Mouse (Mus musculus) heart, embryonic 10.5 days (tissue): ENCODE measurements at regions not wholly inside any gene's neighbourhood (a gene's known extent, or its start where the extent isn't known, plus 50 kb on each side); places are given as distances from the start of the nearest gene placed in this dataset.

ENCODE experiments used
- DNase-seq: peaks from one replicate; pipeline ENCODE4 v3.0.0-alpha.2; 2017; ENCODE audit warnings: low spot score
- H3K27ac ChIP-seq: fragments of 300-500 bp; sonication (generic); 2 replicates; pipeline ENCODE4 v1.5.1; 2016; ENCODE audit warnings: mild to moderate bottlenecking
- H3K27me3 ChIP-seq: fragments of 300-500 bp; sonication (generic); 2 replicates; pipeline ENCODE4 v1.6.1; 2016; ENCODE audit warnings: mild to moderate bottlenecking; ENCODE audit not compliant: poor library complexity, insufficient read depth, severe bottlenecking
- H3K36me3 ChIP-seq: fragments of 300-500 bp; sonication (generic); 2 replicates; pipeline ENCODE4 v1.6.1; 2016; ENCODE audit warnings: mild to moderate bottlenecking, moderate library complexity
- H3K4me1 ChIP-seq: fragments of 300-500 bp; sonication (generic); 2 replicates; pipeline ENCODE4 v1.6.1; 2016; ENCODE audit warnings: mild to moderate bottlenecking
- H3K4me3 ChIP-seq: fragments of 300-500 bp; sonication (generic); 2 replicates; pipeline ENCODE4 v1.5.1; 2016; ENCODE audit warnings: mild to moderate bottlenecking, moderate library complexity
- H3K9me3 ChIP-seq: fragments of 300-500 bp; sonication (generic); 2 replicates; pipeline ENCODE4 v1.6.1; 2016; ENCODE audit warnings: mild to moderate bottlenecking, moderate library complexity
- WGBS: fragments of 180-500 bp; shearing (Covaris S2); methylation state at CpG from one replicate; pipeline ENCODE4 v1.1.7; 2016; 5-methylcytosine and 5-hydroxymethylcytosine counted together

DNA sequence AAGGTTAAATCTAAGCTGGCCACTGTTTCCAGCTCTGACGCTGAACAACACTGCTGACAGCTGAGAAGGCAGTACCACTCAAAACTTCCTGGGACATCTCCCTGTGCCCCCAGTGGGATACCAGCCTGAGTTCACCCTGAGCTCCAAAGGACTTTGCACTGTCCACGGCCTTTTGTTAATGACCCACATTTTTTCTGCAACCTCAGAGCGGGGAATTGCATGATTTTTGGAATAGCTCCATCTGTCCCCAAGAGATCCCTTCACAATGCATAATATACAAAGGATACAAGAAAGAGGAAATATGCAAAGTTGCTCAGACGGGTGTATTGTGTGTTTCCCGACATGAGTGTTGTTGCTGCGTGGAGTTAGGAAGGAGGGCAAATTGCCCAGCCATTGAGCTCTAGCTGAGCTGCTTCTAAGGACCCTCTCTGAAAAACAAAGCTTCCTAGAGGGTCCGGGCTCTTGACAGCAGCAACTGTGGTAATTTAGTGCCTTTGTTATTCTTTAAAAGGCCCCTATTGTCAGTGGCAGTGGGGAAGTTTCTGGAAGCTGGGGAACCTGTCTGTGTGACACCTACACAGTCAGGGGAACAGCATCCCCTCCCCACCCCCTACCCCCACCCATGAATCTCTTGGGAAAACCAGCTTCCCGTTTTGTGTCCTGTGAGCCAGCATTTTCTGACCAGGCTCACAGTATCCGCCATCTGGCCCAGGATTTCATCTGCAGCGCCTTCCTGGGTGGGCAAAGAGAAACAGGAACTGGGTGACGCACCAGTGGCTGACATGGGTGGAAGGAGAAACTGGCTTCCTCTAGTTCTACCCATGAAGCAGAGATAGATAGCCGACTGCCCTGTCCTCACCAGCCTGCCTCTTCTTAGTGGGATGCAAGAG lies 217.4 kb upstream of the Spdye4c start:
- Histone ChIP-seq H3K4me3 (no peak overlapping the region), H3K27ac (no peak overlapping the region), H3K4me1 (peaks cover 31% of the 10 kb centered on the region), H3K9me3 (no peaks in the 10 kb centered on the region), H3K36me3 (no peaks in the 10 kb centered on the region), H3K27me3 (no peaks in the 10 kb centered on the region)
- no peak for DNase-seq
- 62% methylated on average over 12 of the region's 12 CpGs for WGBS

DNA sequence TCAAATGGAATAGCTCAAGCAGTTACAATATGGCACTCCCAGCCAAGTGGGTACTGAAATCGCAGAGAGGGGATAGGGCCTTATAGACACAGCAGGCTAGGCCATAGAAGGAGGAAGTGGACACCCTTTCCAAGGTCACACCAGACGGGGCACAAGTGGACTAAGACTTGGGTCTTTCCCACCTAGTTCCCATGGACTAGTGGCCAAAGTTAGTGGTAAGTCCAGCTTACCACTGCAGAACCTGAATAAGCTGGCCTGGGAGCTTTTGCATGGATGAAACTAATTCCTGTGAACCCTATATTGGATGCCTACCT lies 216.8 kb upstream of the Spdye4c start:
- H3K4me1 ChIP-seq = peaks cover 31% of the 10 kb centered on the region
- no peak for DNase-seq
- H3K36me3 ChIP-seq = no peaks in the 10 kb centered on the region
- 83% methylated on average over 2 of the region's 2 CpGs for WGBS
- no peaks in the 10 kb centered on the region for H3K9me3 ChIP-seq
- no peak overlapping the region for H3K27ac ChIP-seq
- no peaks in the 10 kb centered on the region for H3K27me3 ChIP-seq
- H3K4me3 ChIP-seq = no peak overlapping the region

GRCm38 (mm10) chr2:128374926-128375325 lies 216.1 kb upstream of the Spdye4c start:
- Histone ChIP-seq H3K36me3 (no peaks in the 10 kb centered on the region), H3K27ac (no peak overlapping the region), H3K4me1 (peaks cover 37% of the 10 kb centered on the region), H3K9me3 (no peaks in the 10 kb centered on the region), H3K27me3 (no peaks in the 10 kb centered on the region), H3K4me3 (no peak overlapping the region)
- no peak for DNase-seq
- WGBS = 87% methylated on average over 5 of the region's 5 CpGs

- Histone ChIP-seq H3K4me1 (peaks cover 38% of the 10 kb centered on the region), H3K4me3 (no peak overlapping the region), H3K27ac (no peak overlapping the region), H3K9me3 (no peaks in the 10 kb centered on the region), H3K27me3 (no peaks in the 10 kb centered on the region), H3K36me3 (no peaks in the 10 kb centered on the region)
- DNase-seq = no peak
- WGBS = 78% methylated on average over 3 of the region's 3 CpGs
Measured at GRCm38 (mm10) chr2:128375827-128376226, 215.2 kb upstream of the Spdye4c start.

GRCm38 (mm10) chr2:128377176-128377575 lies 213.8 kb upstream of the Spdye4c start:
- Histone ChIP-seq H3K4me1 (peaks cover 40% of the 10 kb centered on the region), H3K36me3 (no peaks in the 10 kb centered on the region), H3K27ac (no peak overlapping the region), H3K9me3 (no peaks in the 10 kb centered on the region), H3K4me3 (no peak overlapping the region), H3K27me3 (no peaks in the 10 kb centered on the region)
- no peak for DNase-seq
- 76% methylated on average over 6 of the region's 6 CpGs for WGBS

- whole genome bisulfite sequencing = 78% methylated on average over 10 of the region's 10 CpGs
- Histone ChIP-seq H3K4me3 (no peak overlapping the region), H3K27ac (no peak overlapping the region), H3K27me3 (no peaks in the 10 kb centered on the region), H3K36me3 (no peaks in the 10 kb centered on the region), H3K4me1 (peaks cover 44% of the 10 kb centered on the region), H3K9me3 (no peaks in the 10 kb centered on the region)
- DNase-seq = no peak
Measured at GRCm38 (mm10) chr2:128377680-128378079, 213.3 kb upstream of the Spdye4c start.

- WGBS = 84% methylated on average over 7 of the region's 7 CpGs
- Histone ChIP-seq H3K9me3 (no peaks in the 10 kb centered on the region), H3K4me3 (no peak overlapping the region), H3K36me3 (no peaks in the 10 kb centered on the region), H3K27me3 (no peaks in the 10 kb centered on the region), H3K4me1 (peaks cover 38% of the 10 kb centered on the region), H3K27ac (no peak overlapping the region)
- DNase-seq = no peak
Measured at GRCm38 (mm10) chr2:128378456-128378855, 212.6 kb upstream of the Spdye4c start.

GRCm38 (mm10) chr2:128379151-128379550 lies 211.9 kb upstream of the Spdye4c start:
- H3K27me3 ChIP-seq = no peaks in the 10 kb centered on the region
- 0 out of 2 replicates have a peak overlapping the region, but pooled peaks have one; percentile 47 for H3K27ac ChIP-seq
- no peak overlapping the region for H3K4me3 ChIP-seq
- H3K36me3 ChIP-seq = no peaks in the 10 kb centered on the region
- H3K4me1 ChIP-seq = peaks cover 39% of the 10 kb centered on the region
- WGBS = 83% methylated on average over 8 of the region's 8 CpGs
- DNase-seq = no peak
- no peaks in the 10 kb centered on the region for H3K9me3 ChIP-seq

- H3K4me1 ChIP-seq = peaks cover 41% of the 10 kb centered on the region
- no peaks in the 10 kb centered on the region for H3K9me3 ChIP-seq
- H3K4me3 ChIP-seq = no peak overlapping the region
- H3K36me3 ChIP-seq = no peaks in the 10 kb centered on the region
- no peaks in the 10 kb centered on the region for H3K27me3 ChIP-seq
- 0 out of 2 replicates have a peak overlapping the region, but pooled peaks have one; percentile 47 for H3K27ac ChIP-seq
- 39% methylated on average over 8 of the region's 8 CpGs for WGBS
- DNase-seq = no peak
Measured at GRCm38 (mm10) chr2:128379554-128379953, 211.5 kb upstream of the Spdye4c start.

DNA sequence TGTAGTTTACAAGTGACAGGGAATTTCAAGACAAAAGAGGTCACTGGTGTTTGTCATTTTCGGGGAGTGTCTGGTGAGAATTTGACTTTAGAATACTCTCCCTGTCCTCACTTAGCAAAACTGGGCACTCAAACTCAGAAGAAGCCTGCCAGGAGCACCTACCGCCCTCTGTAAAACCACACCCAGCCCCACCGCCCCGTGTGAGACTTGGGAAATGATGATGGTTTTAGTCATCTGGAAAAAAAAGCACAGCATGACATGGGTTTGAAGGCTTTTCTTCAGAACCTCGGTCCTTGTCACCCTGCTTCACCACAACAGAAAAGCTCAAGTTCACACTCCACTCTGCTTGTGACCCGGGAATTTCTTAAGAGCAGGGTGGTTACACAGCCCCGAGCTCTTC lies 210.4 kb upstream of the Spdye4c start:
- Histone ChIP-seq H3K4me1 (peaks cover 41% of the 10 kb centered on the region), H3K4me3 (no peak overlapping the region), H3K36me3 (no peaks in the 10 kb centered on the region), H3K27me3 (no peaks in the 10 kb centered on the region), H3K27ac (peak overlapping the region; percentile 47; the same call in 1 of the 2 replicates), H3K9me3 (no peaks in the 10 kb centered on the region)
- 49% methylated on average over 7 of the region's 7 CpGs for WGBS
- no peak for DNase-seq

DNA sequence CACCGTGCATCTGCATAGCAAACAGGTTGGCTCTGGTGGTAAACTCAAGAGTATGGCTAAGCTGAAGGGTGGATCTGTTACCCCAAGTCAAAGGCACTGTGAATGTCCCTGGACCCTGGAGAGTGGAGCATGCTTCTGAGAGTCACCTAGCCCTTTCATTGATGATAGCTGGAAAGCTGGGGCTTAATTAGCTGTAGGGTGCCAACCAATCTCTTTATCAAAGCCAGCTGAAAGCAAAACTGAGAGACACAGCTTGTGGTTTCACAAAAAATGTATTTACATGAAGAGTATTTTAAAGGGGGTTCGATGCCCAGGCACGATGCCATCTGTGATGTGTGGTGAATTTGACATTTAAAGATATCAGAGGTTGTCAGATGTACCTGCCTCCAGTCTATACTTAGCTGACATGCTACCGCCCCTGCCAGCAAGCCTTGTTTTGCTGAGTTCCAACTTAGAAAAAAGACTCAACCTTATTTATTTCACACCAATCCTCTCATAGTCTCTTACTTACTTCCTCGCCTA lies 209.3 kb upstream of the Spdye4c start:
- WGBS = 71% methylated on average over 5 of the region's 5 CpGs
- no peaks in the 10 kb centered on the region for H3K36me3 ChIP-seq
- DNase-seq = no peak
- H3K4me3 ChIP-seq = no peak overlapping the region
- no peaks in the 10 kb centered on the region for H3K9me3 ChIP-seq
- H3K27me3 ChIP-seq = no peaks in the 10 kb centered on the region
- peaks cover 44% of the 10 kb centered on the region for H3K4me1 ChIP-seq
- H3K27ac ChIP-seq = 0 out of 2 replicates have a peak overlapping the region, but pooled peaks have one; percentile 18

- Histone ChIP-seq H3K27ac (no peak overlapping the region), H3K9me3 (no peaks in the 10 kb centered on the region), H3K4me1 (peaks cover 44% of the 10 kb centered on the region), H3K36me3 (no peaks in the 10 kb centered on the region), H3K27me3 (no peaks in the 10 kb centered on the region), H3K4me3 (no peak overlapping the region)
- DNase-seq = no peak
- 20% methylated on average over 4 of the region's 4 CpGs for WGBS
Measured at GRCm38 (mm10) chr2:128382473-128382872, 208.5 kb upstream of the Spdye4c start.

DNA sequence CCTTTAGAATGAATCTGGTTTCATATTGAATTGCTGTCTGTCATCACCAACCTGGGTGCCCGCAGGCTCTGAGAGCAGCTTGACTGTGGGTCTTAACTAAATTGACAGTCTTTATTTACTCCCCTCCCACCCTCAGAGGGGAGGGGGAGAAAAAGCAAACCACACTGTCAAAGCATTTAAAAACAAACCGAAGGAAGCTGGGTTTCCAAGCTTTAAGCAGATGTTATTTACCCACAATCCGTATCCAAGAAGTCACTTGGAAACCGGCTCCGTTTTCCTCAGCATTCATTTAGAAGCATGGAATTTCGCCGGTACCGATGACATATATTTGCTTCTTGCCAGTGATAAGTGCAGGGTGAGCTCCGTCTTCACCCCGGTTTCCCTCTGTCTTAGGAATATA lies 206.4 kb upstream of the Spdye4c start:
- no peaks in the 10 kb centered on the region for H3K27me3 ChIP-seq
- no peak overlapping the region for H3K4me3 ChIP-seq
- no peak overlapping the region for H3K27ac ChIP-seq
- H3K36me3 ChIP-seq = no peaks in the 10 kb centered on the region
- no peaks in the 10 kb centered on the region for H3K9me3 ChIP-seq
- no peak for DNase-seq
- H3K4me1 ChIP-seq = peaks cover 52% of the 10 kb centered on the region
- 72% methylated on average over 10 of the region's 10 CpGs for WGBS
